Mouse (Mus musculus) neural tube, embryonic 14.5 days (tissue): ENCODE measurements around the gene Ift140. TPM values are rescaled to one million over a fixed set of nuclear protein-coding genes. Genes with fewer than 3 reads are reported as not detected.

Experiments
- ATAC-seq: fragments of 200-750 bp; cut with Nextera tagmentation; 2 replicates; pipeline ENCODE4 v1.8.0; 2017; ENCODE audit warnings: low read depth, mild to moderate bottlenecking, moderate TSS enrichment, moderate library complexity
- H3K27ac ChIP-seq: fragments of 300-500 bp; sonication (generic); 2 replicates; pipeline ENCODE4 v1.5.1; 2014; ENCODE audit warnings: low read depth, mild to moderate bottlenecking, control low read depth, low read length, moderate library complexity, mixed read lengths
- H3K27me3 ChIP-seq: fragments of 300-500 bp; sonication (generic); 2 replicates; pipeline ENCODE4 v1.6.1; 2014; ENCODE audit warnings: low read length; ENCODE audit not compliant: control insufficient read depth, insufficient read depth
- H3K36me3 ChIP-seq: fragments of 300-500 bp; sonication (generic); 2 replicates; pipeline ENCODE4 v1.6.1; 2014; ENCODE audit warnings: low read length, mixed read lengths; ENCODE audit not compliant: control insufficient read depth, insufficient read depth
- H3K4me1 ChIP-seq: fragments of 300-500 bp; sonication (generic); 2 replicates; pipeline ENCODE4 v1.6.1; 2014; ENCODE audit warnings: low read length; ENCODE audit not compliant: control insufficient read depth, insufficient read depth
- H3K4me2 ChIP-seq: fragments of 300-500 bp; sonication (generic); 2 replicates; pipeline ENCODE4 v1.6.1; 2014; ENCODE audit warnings: mild to moderate bottlenecking, low read depth, low read length, control low read depth
- H3K4me3 ChIP-seq: fragments of 300-500 bp; sonication (generic); 2 replicates; pipeline ENCODE4 v1.5.1; 2014; ENCODE audit warnings: low read depth, low read length, control low read depth, mixed read lengths
- H3K9ac ChIP-seq: fragments of 300-500 bp; sonication (generic); replicated peaks from 2 replicates; pipeline ENCODE4 v1.6.1; 2014; ENCODE audit warnings: low read depth, mild to moderate bottlenecking, control low read depth, low read length, mixed read lengths
- H3K9me3 ChIP-seq: fragments of 300-500 bp; sonication (generic); 2 replicates; pipeline ENCODE4 v1.6.1; 2016; ENCODE audit warnings: low read length; ENCODE audit not compliant: control insufficient read depth
- WGBS: fragments of 180-500 bp; shearing (Covaris S2); extraction: QIAGEN DNeasy Blood & Tissue Kit; methylation state at CpG from one replicate; pipeline ENCODE4 v1.1.7; 2014; 5-methylcytosine and 5-hydroxymethylcytosine counted together
- polyA plus RNA-seq: library from polyadenylated mRNA; unstranded; fragments of >200 nt; fragmentation: Nextera tagmentation; extraction: Ambion mirVana; gene quantifications from 2 replicates; pipeline ENCODE4 v1.2.1, GENCODE M21; 2014

Ift140 gene
- polyA plus RNA-seq, 1 experiment from 2014 or later: 18.5 TPM

DNA sequence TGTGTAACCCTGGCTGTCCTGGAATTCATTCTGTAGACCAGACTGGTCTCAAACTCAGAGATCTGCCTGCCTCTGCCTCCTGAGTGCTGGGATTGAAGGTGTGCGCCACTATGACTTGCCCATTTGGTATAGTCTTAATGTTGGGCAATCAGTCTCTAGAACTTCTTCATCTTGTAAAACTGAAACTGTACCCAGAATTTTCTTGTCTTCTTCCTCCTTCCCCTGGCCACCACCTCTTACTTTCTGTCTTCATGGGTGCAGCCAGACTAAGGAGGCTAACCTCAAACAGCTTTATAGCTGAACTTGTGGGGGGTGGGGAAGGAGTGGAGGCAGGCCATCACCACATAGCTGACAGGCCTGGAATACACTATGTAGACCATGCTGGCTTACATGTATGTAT is 122.9 kb downstream of the Ift140 start:
- H3K4me2 ChIP-seq: no peak overlapping the region
- no peaks in the 10 kb centered on the region for H3K36me3 ChIP-seq
- no peak overlapping the region for H3K27ac ChIP-seq
- peaks cover 8% of the 10 kb centered on the region for H3K4me1 ChIP-seq
- no peak overlapping the region for H3K4me3 ChIP-seq
- 100% methylated on average over 1 of the region's 1 CpGs for WGBS
- no peaks in the 10 kb centered on the region for H3K9me3 ChIP-seq
- H3K9ac ChIP-seq: no peak overlapping the region
- no peak for ATAC-seq
- no peaks in the 10 kb centered on the region for H3K27me3 ChIP-seq

- Histone ChIP-seq H3K9me3 (no peaks in the 10 kb centered on the region), H3K4me2 (no peak overlapping the region), H3K9ac (no peak overlapping the region), H3K4me3 (no peak overlapping the region), H3K27me3 (no peaks in the 10 kb centered on the region), H3K4me1 (no peaks in the 10 kb centered on the region), H3K36me3 (0 out of 2 replicates have a peak, but pooled peaks cover 2% of the 10 kb centered on the region), H3K27ac (no peak overlapping the region)
- 74% methylated on average over 4 of the region's 4 CpGs for WGBS
- no peak for ATAC-seq
These were observed 124.1 kb downstream of the Ift140 start for GRCm38 (mm10) chr17:25139960-25140359.

Other genes starting within 250 kb of the Ift140 start
- gene Meiob, start 211.8 kb upstream of the Ift140 start, polyA plus RNA-seq: not detected in 2 replicates
- 69.1 and 77.2 TPM in 2 replicates for gene Hagh, start 175.9 kb upstream of the Ift140 start, polyA plus RNA-seq
- 24.4 and 27.6 TPM in 2 replicates for gene Fahd1, start 165.7 kb upstream of the Ift140 start, polyA plus RNA-seq
- not detected in 2 replicates for gene Igfals, start 150.1 kb upstream of the Ift140 start, polyA plus RNA-seq
- 69.2 and 75.7 TPM in 2 replicates for gene Nubp2, start 129.7 kb upstream of the Ift140 start, polyA plus RNA-seq
- 74.5 and 83.8 TPM in 2 replicates for gene Spsb3, start 129.4 kb upstream of the Ift140 start, polyA plus RNA-seq
- gene Eme2, start 121.0 kb upstream of the Ift140 start, polyA plus RNA-seq: 21.4 and 23.7 TPM in 2 replicates
- 85.5 and 86.4 TPM in 2 replicates for gene Mrps34, start 121.0 kb upstream of the Ift140 start, polyA plus RNA-seq
- gene Nme3, start 119.6 kb upstream of the Ift140 start, polyA plus RNA-seq: 98.0 and 115 TPM in 2 replicates
- gene Mapk8ip3, start 79.1 kb upstream of the Ift140 start, polyA plus RNA-seq: 88.5 and 93.4 TPM in 2 replicates
- 50.0 and 59.8 TPM in 2 replicates for gene Jpt2, start 55.4 kb upstream of the Ift140 start, polyA plus RNA-seq
- gene Cramp1l, start 297 bp upstream of the Ift140 start, polyA plus RNA-seq: 9.2 and 10.1 TPM in 2 replicates
- 8.1 and 11.5 TPM in 2 replicates for gene Tmem204, start 67.5 kb downstream of the Ift140 start, polyA plus RNA-seq
- 46.4 and 51.6 TPM in 2 replicates for gene Telo2, start 99.9 kb downstream of the Ift140 start, polyA plus RNA-seq
- not detected in 2 replicates for gene Ptx4, start 104.7 kb downstream of the Ift140 start, polyA plus RNA-seq
- gene Clcn7, start 117.3 kb downstream of the Ift140 start, polyA plus RNA-seq: 26.3 and 26.7 TPM in 2 replicates
- gene Ccdc154, start 146.4 kb downstream of the Ift140 start, polyA plus RNA-seq: not detected in 2 replicates
- gene Gm38655, start 159.4 kb downstream of the Ift140 start, polyA plus RNA-seq: not detected in 2 replicates
- gene BC003965, start 168.5 kb downstream of the Ift140 start, polyA plus RNA-seq: 31.9 and 33.9 TPM in 2 replicates
- 9.1 and 10.9 TPM in 2 replicates for gene Unkl, start 172.3 kb downstream of the Ift140 start, polyA plus RNA-seq
- 88.4 and 110 TPM in 2 replicates for gene Gnptg, start 224.0 kb downstream of the Ift140 start, polyA plus RNA-seq
- gene Tsr3, start 224.1 kb downstream of the Ift140 start, polyA plus RNA-seq: 56.4 and 57.1 TPM in 2 replicates
- 5.8 and 7.1 TPM in 2 replicates for gene Baiap3, start 240.3 kb downstream of the Ift140 start, polyA plus RNA-seq